Mouse (Mus musculus) intestine, embryonic 16.5 days (tissue): ENCODE measurements at regions not wholly inside any gene's neighbourhood (a gene's known extent, or its start where the extent isn't known, plus 50 kb on each side); places are given as distances from the start of the nearest gene placed in this dataset.

Experiments used
- ATAC-seq: fragments of 200-750 bp; cut with Nextera tagmentation; 2 replicates; pipeline ENCODE4 v1.8.0; 2017; ENCODE audit warnings: moderate TSS enrichment, moderate library complexity
- H3K27ac ChIP-seq: fragments of 300-500 bp; sonication (generic); 2 replicates; pipeline ENCODE4 v1.5.1; 2014; ENCODE audit warnings: mild to moderate bottlenecking, low read length
- H3K27me3 ChIP-seq: fragments of 300-500 bp; sonication (generic); replicated peaks from 2 replicates; pipeline ENCODE4 v1.6.1; 2014; ENCODE audit warnings: low read length, control low read depth, mixed read lengths; ENCODE audit not compliant: control insufficient read depth, insufficient read depth
- H3K36me3 ChIP-seq: fragments of 300-500 bp; sonication (generic); 2 replicates; pipeline ENCODE4 v1.6.1; 2014; ENCODE audit warnings: low read length, control low read depth; ENCODE audit not compliant: control insufficient read depth, insufficient read depth
- H3K4me1 ChIP-seq: fragments of 300-500 bp; sonication (generic); 2 replicates; pipeline ENCODE4 v1.6.1; 2014; ENCODE audit warnings: low read length, control low read depth, mixed read lengths; ENCODE audit not compliant: control insufficient read depth, insufficient read depth
- H3K4me2 ChIP-seq: fragments of 300-500 bp; sonication (generic); 2 replicates; pipeline ENCODE4 v1.6.1; 2014; ENCODE audit warnings: low read depth, low read length, control low read depth
- H3K4me3 ChIP-seq: fragments of 300-500 bp; sonication (generic); 2 replicates; pipeline ENCODE4 v1.5.1; 2014; ENCODE audit warnings: mild to moderate bottlenecking, low read length
- H3K9ac ChIP-seq: fragments of 300-500 bp; sonication (generic); 2 replicates; pipeline ENCODE4 v1.6.1; 2014; ENCODE audit warnings: low read depth, low read length
- H3K9me3 ChIP-seq: fragments of 300-500 bp; sonication (generic); 2 replicates; pipeline ENCODE4 v1.6.1; 2016; ENCODE audit warnings: low read length, control low read depth; ENCODE audit not compliant: control insufficient read depth
- WGBS: fragments of 180-500 bp; shearing (Covaris S2); extraction: QIAGEN DNeasy Blood & Tissue Kit; methylation state at CpG from one replicate; pipeline ENCODE4 v1.1.7; 2014; 5-methylcytosine and 5-hydroxymethylcytosine counted together

DNA sequence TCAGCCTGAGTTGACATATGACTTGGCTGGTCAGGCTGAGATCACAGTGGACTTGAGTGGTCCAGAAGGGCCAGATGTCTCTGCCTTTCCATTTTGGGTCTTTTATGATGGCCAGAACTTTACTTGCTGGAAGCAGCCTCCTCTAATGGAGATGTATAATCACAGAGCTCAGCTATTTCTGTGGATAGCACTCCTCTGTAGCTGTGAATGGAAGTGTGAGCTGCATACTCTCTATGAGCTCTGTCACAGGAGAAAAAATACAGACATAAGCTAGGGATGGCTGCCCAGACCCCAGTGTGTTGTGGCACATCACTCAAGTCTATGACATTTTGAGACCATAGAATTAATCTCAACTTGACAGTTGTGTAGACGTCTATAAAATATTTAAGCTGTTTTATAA, 284.3 kb upstream of the Kif2a start:
- no peaks in the 10 kb centered on the region for H3K27me3 ChIP-seq
- no peaks in the 10 kb centered on the region for H3K36me3 ChIP-seq
- H3K4me2 ChIP-seq, result no peak overlapping the region
- H3K27ac ChIP-seq, result no peak overlapping the region
- H3K9ac ChIP-seq, result no peak overlapping the region
- 63% methylated on average over 1 of the region's 1 CpGs for WGBS
- H3K4me1 ChIP-seq, result no peaks in the 10 kb centered on the region
- ATAC-seq, result no peak
- H3K9me3 ChIP-seq, result no peaks in the 10 kb centered on the region
- no peak overlapping the region for H3K4me3 ChIP-seq

- ATAC-seq, result no peak
- Histone ChIP-seq H3K36me3 (no peaks in the 10 kb centered on the region), H3K4me1 (no peaks in the 10 kb centered on the region), H3K4me2 (no peak overlapping the region), H3K27ac (no peak overlapping the region), H3K4me3 (no peak overlapping the region), H3K9me3 (no peaks in the 10 kb centered on the region), H3K9ac (no peak overlapping the region), H3K27me3 (no peaks in the 10 kb centered on the region)
- 53% methylated on average over 1 of the region's 1 CpGs for WGBS
Observed at GRCm38 (mm10) chr13:107305738-107306137, 283.8 kb upstream of the Kif2a start.

- no peak for ATAC-seq
- Histone ChIP-seq H3K27ac (no peak overlapping the region), H3K9me3 (no peaks in the 10 kb centered on the region), H3K9ac (no peak overlapping the region), H3K36me3 (no peaks in the 10 kb centered on the region), H3K4me3 (no peak overlapping the region), H3K4me2 (no peak overlapping the region), H3K27me3 (no peaks in the 10 kb centered on the region), H3K4me1 (no peaks in the 10 kb centered on the region)
- WGBS, result 70% methylated on average over 7 of the region's 7 CpGs
Observed at GRCm38 (mm10) chr13:107303878-107304277, 282.0 kb upstream of the Kif2a start.

DNA sequence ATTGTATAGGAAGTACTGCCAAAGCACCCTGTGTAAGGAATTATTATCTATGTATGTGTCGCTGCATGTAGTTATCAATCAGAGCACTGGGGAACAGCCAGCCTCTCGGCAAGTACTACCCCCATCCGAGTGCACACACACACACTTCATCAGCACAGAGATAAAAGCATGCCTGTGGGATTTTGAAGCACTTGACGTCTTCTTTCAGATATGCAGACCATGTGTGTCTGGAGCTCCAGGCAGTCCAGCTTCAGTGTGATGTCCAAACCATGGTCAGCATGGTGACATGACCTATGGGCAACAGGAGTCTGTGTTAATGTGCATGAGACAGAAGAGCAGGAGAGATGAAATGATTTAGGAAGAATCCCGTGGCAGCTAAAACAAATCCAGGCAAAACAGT, 281.4 kb upstream of the Kif2a start:
- Histone ChIP-seq H3K4me1 (no peaks in the 10 kb centered on the region), H3K4me2 (no peak overlapping the region), H3K9ac (no peak overlapping the region), H3K27me3 (no peaks in the 10 kb centered on the region), H3K4me3 (no peak overlapping the region), H3K9me3 (no peaks in the 10 kb centered on the region), H3K27ac (no peak overlapping the region), H3K36me3 (no peaks in the 10 kb centered on the region)
- 54% methylated on average over 5 of the region's 5 CpGs for WGBS
- no peak for ATAC-seq

- Histone ChIP-seq H3K4me3 (no peak overlapping the region), H3K27ac (no peak overlapping the region), H3K4me1 (no peaks in the 10 kb centered on the region), H3K27me3 (no peaks in the 10 kb centered on the region), H3K36me3 (no peaks in the 10 kb centered on the region), H3K9me3 (no peaks in the 10 kb centered on the region), H3K9ac (no peak overlapping the region), H3K4me2 (no peak overlapping the region)
- ATAC-seq, result no peak
- 81% methylated on average over 2 of the region's 2 CpGs for WGBS
Observed at GRCm38 (mm10) chr13:107300792-107301191, 278.9 kb upstream of the Kif2a start.

DNA sequence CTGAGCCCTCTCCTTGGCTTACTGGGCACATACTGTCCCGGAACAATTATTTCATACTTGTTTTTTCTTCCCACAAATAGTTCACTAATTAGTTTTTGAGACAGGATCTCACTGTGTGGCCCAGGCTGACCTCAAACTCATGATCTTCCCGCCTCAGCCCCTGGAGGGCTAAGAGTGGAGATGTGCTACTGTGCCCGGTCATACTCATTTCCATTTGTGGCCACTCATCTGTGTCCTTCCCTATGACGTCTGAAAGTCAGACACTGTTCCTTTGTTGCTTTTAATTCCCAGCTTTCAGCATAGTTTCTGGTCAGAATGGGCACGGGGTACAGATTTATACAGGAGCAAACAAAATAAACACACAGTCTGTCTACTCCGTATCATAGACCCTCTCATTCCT, 242.7 kb upstream of the Kif2a start:
- Histone ChIP-seq H3K9ac (no peak overlapping the region), H3K4me3 (no peak overlapping the region), H3K4me1 (no peaks in the 10 kb centered on the region), H3K27me3 (no peaks in the 10 kb centered on the region), H3K27ac (no peak overlapping the region), H3K9me3 (no peaks in the 10 kb centered on the region), H3K36me3 (no peaks in the 10 kb centered on the region), H3K4me2 (no peak overlapping the region)
- no peak for ATAC-seq
- 69% methylated on average over 6 of the region's 6 CpGs for WGBS

GRCm38 (mm10) chr13:107261479-107262050, 239.6 kb upstream of the Kif2a start:
- no peak overlapping the region for H3K27ac ChIP-seq
- ATAC-seq, result no peak
- H3K4me3 ChIP-seq, result no peak overlapping the region
- H3K4me1 ChIP-seq, result no peaks in the 10 kb centered on the region
- 76% methylated on average over 6 of the region's 6 CpGs for WGBS
- H3K4me2 ChIP-seq, result no peak overlapping the region
- no peaks in the 10 kb centered on the region for H3K36me3 ChIP-seq
- no peaks in the 10 kb centered on the region for H3K27me3 ChIP-seq
- no peaks in the 10 kb centered on the region for H3K9me3 ChIP-seq
- no peak overlapping the region for H3K9ac ChIP-seq

DNA sequence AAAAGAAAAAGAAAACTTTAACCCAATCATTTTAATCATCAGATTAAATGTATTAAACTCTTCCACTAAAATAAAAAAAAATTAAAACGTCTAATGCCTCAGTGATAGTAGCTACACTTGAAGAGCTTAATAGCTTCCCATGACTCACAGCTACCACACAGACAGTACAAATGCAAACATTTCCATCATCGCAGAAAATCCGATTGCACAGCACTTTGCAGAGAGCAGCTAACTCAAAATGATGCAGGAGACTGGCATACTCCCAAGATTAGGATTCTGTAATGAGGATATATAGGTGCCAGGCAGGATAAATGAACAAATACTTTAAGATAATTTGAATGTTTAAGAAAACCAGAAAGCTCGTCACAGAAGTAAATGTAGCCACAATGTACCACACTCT, 238.3 kb upstream of the Kif2a start:
- Histone ChIP-seq H3K27ac (no peak overlapping the region), H3K4me3 (no peak overlapping the region), H3K9ac (no peak overlapping the region), H3K36me3 (no peaks in the 10 kb centered on the region), H3K4me2 (no peak overlapping the region), H3K4me1 (no peaks in the 10 kb centered on the region), H3K9me3 (no peaks in the 10 kb centered on the region), H3K27me3 (no peaks in the 10 kb centered on the region)
- 66% methylated on average over 4 of the region's 4 CpGs for WGBS
- ATAC-seq, result no peak

DNA sequence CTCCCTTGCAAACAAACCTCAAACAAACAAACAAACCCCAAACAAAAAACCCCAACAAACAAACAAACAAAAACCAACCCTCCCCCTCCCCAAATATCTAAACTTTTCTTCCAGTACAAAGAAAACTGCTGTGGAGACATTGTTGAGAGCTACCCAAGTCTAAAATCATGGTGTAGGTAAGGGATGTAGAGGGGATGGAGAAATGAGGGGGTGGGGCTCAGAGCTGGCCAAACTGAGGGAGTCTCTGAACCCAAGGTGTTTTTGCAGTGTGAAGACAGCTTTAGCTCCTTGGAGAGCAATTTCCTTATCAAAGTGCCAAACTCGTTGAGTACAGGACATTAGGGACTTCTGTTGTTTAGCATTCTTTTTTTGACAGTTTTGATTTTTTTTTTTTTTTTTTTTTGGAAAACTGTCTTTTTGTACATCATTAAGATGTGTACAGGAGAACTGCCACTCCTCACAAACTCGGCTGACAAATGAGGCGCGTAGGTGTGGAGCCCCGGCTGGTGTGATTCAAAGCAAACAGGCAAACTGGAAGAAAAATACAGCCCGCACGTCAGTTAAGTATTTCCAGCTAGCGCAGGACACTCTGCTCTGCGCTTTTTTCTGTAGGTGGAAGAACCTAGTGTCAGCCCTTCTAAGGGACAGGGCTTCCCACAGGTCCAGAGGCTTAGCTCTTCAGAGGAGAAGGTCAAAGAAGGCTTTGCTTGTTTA, 226.0 kb upstream of the Kif2a start:
- no peak overlapping the region for H3K4me3 ChIP-seq
- H3K4me2 ChIP-seq, result no peak overlapping the region
- WGBS, result 34% methylated on average over 9 of the region's 9 CpGs
- H3K27ac ChIP-seq, result no peak overlapping the region
- H3K27me3 ChIP-seq, result no peaks in the 10 kb centered on the region; the same call in 1 of the 2 replicates
- no peak overlapping the region for H3K9ac ChIP-seq
- H3K4me1 ChIP-seq, result 0 out of 2 replicates have a peak, but pooled peaks cover 3% of the 10 kb centered on the region
- H3K36me3 ChIP-seq, result no peaks in the 10 kb centered on the region
- ATAC-seq, result no peak
- no peaks in the 10 kb centered on the region for H3K9me3 ChIP-seq
